Mouse (Mus musculus) olfactory bulb, adult 2 months (tissue): ENCODE measurements around the gene Fhad1.

Source experiments
- CTCF ChIP-seq: fragments of 200-500 bp; IDR thresholded peaks from 2 replicates; pipeline ENCODE4 v1.5.1; 2012; ENCODE audit warnings: low read depth, mild to moderate bottlenecking, low read length, moderate library complexity; ENCODE audit not compliant: insufficient read depth
- POLR2A ChIP-seq: fragments of 200-500 bp; IDR thresholded peaks from 2 replicates; pipeline ENCODE4 v1.6.1; 2012; ENCODE audit warnings: mild to moderate bottlenecking, low read depth, low read length, moderate library complexity; ENCODE audit not compliant: insufficient read depth

GRCm38 (mm10) chr4:141938535-141938934, 76.3 kb downstream of the Fhad1 start:
- no peak for TF ChIP-seq CTCF
- no peak for TF ChIP-seq POLR2A
